Mouse (Mus musculus): ENCODE measurements around the gene Zfp938. TPM values are rescaled to one million over a fixed set of nuclear protein-coding genes. Genes with fewer than 3 reads are reported as not detected.

Zfp938 gene
- 1 to 10 TPM; 4.9 to 5.1 TPM for total RNA-seq (2021)

DNA sequence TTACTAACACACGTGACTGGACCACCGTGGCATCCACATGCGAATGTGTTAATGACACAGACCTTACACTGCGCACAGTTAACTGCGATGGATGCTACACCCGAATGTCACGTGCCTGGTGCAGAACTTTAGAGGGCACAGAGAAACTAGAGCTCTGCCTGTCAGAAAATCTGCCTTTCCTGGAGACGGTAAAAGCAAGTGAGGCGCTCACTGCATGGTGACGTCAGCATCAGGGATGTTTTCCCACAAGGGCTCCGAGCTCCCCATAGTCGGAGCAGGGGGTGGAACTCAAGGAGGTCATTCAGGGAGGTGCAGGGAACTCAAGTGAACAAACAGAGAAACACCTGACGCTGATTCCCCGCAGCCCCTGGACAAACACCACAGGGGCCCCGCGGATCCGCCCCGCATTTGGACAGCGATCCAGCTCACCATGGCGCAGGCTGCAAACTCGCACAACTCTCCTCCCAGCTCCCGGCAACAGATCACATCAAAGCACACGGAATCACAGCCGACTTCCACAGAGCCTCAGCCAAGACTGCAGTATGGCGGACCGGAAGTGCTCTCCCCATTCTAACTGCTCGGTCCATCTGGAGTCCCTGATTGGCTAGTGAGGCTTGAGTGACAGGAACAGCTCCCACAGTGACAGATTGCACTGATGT is at the start of gene Zfp938:
Zfp938 (minus strand) TSS at position 539 of the 659 bp plus-strand sequence.
- intact Hi-C loops (cut with DNase I), result loop anchor here (5.0 kb wide), 1 partner anchor 116 kb away; no protein-coding TSS in a partner anchor
- DNase-seq, result peak; percentile 70 to 75

DNA sequence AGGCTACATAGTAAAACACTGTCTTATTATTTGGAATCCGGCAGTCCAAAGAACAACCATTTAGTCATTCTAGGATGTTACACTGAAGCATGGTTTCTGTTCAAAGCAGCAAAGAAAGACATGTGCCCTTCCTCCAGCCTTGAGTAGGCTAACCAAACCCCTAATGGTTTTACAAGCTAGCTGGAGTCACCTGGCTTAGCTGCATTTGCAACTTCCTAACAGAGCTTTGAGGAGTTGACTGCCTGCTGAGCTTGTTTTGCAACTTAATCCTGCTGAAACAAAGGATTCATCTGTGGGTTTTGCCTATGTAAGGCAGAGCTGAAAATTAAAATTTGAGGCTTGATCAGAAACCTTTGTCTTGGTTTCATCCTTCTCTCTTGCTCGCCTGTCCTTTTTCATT is 16.3 kb upstream of the Zfp938 start:
- DNase-seq, result no peak
- intact Hi-C loops (cut with DNase I), result no loop called here

DNA sequence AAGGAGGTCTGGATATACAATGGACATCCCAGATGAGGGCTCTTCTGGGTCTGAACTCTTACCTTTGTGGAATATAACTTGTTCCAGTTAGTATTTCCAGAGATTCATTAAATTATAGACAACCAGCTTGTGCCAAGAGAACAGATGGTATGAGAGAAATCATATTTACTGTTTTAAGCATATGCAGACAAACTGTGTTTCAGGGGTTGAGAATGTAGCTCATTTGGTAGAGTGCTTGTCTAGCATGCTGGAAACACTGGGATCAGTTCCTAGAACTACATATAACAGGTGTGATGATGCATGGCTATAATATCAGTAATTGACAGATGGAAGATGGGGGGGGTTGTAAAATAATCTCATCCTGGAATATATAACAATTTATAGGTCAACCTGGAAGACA is 3.9 kb upstream of the Zfp938 start:
- intact Hi-C loops (cut with DNase I), result no loop called here

DNA sequence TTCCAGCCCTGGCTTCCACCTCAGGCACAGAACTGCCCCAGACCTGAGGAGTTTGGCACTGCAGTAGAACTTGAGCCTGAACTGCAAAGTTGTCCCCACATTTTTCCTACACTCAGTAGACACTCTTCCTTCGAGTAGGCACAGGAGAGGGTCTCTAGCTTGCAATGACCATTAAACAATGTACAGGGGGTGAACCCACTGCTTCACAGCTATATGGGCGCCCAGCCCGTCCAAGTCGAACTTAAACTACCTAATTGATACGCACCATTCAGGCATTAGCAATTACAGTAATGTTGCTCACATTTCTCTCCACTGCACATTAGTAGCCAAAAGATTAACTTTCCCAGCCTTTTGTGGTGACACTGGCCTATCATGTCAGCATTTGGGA is 315 bp upstream of the Zfp938 start:
- DNase-seq, result no peak
- intact Hi-C loops (cut with DNase I), result loop anchor here (5.0 kb wide), 1 partner anchor 116 kb away; no protein-coding TSS in a partner anchor

More for the DNA sequence above, 3.9 kb upstream of the Zfp938 start:
- DNase-seq, result no peak

DNA sequence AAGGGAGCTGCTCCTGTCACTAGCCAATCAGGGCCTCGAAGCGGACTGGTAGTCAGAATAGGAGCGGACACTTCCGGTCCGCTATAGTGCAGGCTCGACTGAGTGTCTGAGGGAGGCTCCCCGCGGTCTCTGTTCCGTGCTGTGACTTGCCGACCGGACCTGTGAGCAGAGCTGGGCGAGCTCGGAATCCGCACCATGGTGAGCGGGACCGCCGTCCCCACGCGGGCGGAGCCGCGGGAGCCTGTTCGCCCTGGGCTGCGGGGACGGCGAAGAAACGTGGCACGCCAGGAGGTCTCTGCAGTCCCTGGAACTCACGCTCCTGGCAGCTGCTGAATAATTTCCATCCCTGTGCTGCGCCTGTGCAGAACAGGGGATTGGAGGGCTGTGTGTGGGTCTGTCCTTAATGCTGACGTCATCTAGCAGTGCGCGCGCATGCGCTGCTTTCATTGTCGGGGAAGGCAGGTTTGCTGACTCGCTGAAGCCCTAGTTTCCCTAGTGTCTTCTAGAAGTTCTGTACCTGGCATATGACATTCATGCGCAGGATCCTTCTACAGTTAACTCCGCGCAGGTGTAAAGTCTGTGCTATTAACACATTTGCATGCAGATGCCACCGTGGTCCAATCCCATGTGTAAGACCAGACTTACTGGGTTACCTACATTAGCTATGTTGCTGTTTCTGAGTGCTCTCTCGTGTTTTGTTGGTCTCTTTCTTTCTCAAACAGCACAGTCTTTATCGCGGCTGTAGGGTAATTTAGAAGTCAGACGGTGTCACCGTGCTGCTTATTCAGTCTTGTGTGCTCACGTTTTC is 62.6 kb downstream of the Zfp938 start:
- intact Hi-C loops (cut with DNase I), result loop anchor here (5.0 kb wide), 1 partner anchor 131 kb away; the partner anchor contains the start of gene Zfp873
- DNase-seq, result peak; percentile 72 to 74

Other genes starting within 250 kb of the Zfp938 start
- 1 to 10 TPM; 4.2 to 4.7 TPM for gene Zfp873, start 193.2 kb downstream of the Zfp938 start, total RNA-seq (2021)
- gene BC024063, start 157.9 kb downstream of the Zfp938 start, total RNA-seq (2021), result 1 to 10 TPM; 2.6 to 3.0 TPM
- gene AU041133, start 113.3 kb downstream of the Zfp938 start, total RNA-seq (2021), result 1 to 10 TPM; 2.5 to 2.6 TPM
- gene 4932415D10Rik, start 75.3 kb upstream of the Zfp938 start, total RNA-seq (2021), result not detected
- 1 to 10 TPM; 1.6 to 2.1 TPM for gene Gm4924, start 113.0 kb upstream of the Zfp938 start, total RNA-seq (2021)

Measured in heart, postnatal 36 days (tissue).